Mouse (Mus musculus): ENCODE data around the gene Pde5a.
A peak's percentile ranks its signal among the peaks of the same experiment; 100 is the strongest.

The Pde5a gene

GRCm38 (mm10) chr3:122728852-122729600 lies at the start of gene Pde5a:
Gene Pde5a, plus strand, starts transcription at chr3:122728947.
- DNase-seq: peak; percentile 19

DNA sequence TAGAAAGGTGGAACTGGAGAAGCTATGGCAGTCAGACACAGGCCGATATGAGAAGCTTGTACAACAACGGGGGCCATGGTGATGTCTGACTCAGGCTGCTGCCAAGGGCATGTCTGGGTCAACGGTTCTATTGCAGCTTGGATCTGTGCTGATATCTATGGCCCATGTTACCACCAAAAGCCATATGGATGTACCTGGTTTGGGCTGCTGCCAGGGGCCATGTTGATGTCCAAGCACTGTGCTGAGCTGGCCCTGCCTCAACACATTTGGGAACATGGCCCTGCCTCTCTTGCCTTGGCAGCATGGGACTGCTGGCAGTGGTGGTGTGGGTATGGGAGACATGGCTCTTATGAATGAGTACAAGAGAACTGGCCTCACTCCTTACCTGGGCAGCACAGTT lies 47.9 kb upstream of the Pde5a start:
- no peak for DNase-seq

DNA sequence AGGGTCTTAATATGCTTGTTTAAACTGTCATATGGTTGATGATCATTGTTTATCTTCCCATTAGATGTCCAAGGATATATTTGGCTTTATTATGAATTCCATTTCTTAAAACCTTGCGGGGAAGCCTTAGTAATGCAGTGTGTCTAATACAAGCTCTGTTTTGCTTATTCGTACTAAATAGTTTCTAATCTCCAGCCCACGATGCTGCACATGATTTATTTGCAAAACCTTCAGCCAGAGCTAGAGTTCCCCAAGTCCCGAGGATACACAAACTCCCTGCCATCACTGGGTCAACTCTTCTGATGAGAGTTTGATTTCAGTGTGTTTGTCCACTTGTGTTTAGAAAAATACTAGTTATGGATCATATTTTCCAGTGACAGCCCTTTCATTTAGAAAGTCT lies 46.4 kb upstream of the Pde5a start:
- no peak for DNase-seq

- no peak for DNase-seq
These were observed 43.9 kb upstream of the Pde5a start for GRCm38 (mm10) chr3:122684832-122685231.

- DNase-seq: no peak
These were observed 35.7 kb upstream of the Pde5a start for GRCm38 (mm10) chr3:122693039-122693438.

- no peak for DNase-seq
These were observed 32.9 kb upstream of the Pde5a start for GRCm38 (mm10) chr3:122695870-122696269.

- DNase-seq: no peak
These were observed 32.1 kb upstream of the Pde5a start for GRCm38 (mm10) chr3:122696672-122697071.

GRCm38 (mm10) chr3:122704209-122704608 lies 24.5 kb upstream of the Pde5a start:
- DNase-seq: no peak

DNA sequence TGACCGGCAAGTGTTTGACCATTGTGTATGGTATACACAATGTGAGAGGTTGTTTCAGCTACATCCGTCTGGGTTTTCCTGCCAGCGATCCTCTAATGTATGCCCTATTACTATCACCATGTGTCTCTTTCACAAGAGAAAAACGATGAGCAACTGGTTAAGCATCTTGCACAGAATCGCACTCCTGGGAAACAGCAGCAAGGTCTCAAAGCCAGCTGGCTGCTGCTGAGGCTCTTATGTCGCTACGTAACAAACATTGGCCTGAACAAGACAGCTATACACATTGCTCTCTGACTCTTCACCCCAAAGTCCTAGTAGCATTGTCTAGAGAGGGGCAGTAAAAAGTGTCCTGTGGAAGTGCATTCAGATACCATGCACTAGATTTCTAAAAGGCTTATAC lies 23.5 kb upstream of the Pde5a start:
- DNase-seq: no peak

DNA sequence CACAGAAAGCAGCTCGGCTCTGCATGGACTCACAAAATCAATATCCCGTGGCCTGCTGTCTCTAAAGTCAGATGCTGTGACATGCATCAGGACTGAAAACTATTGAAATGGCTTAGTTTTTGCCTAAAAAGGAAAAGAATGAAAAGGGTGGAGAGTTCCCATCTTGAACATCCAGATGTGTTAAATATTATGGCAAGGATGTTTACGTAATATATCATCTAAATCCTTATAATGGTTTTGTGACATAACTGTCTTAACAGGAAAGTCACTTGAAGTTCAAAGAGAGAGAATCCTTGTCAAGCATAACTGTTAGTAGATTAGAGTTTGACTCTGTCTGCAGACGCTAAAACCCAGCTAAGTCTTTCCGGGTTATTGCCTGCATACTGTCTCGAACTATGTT lies 20.3 kb upstream of the Pde5a start:
- DNase-seq: no peak

DNA sequence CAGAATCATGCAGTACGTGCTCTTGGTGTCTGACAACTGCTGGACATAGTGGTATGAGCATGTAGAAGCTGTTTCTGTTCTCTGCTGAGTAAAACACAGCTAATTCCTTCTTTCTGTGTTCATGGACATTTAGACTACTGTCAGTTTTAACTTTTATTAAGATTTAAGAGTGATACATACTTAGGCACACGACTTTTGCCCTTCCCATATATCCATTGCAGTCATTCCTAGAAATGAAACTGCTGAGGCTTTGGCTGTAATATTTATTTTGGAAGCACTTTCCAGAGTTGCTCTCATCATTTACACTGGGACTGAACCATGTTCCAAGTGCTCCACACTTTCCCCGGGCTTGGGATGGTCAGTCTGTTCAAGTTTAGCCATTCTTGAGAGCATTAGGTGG lies 18.6 kb upstream of the Pde5a start:
- DNase-seq: no peak

- no peak for DNase-seq
These were observed 10.1 kb upstream of the Pde5a start for GRCm38 (mm10) chr3:122718631-122719030.

DNA sequence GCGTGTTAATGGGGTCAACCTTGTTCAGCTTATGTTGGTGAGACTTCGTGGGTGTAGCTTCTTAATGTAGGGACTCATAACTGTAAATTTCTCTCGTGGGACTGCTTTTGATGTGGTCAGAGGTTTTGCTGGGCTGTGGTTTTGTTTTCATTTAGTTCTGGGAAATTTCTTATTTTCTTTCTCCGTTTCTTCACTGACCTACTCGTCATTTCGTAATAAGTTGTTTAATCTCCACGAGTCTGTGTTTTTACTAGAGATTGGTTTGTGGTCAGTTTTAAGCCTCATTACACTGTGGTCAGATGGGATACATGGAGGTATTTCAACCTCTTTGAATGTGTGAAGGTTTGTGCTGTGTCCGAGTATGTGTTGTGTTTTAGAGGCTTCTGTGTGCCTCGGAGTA lies 7.2 kb upstream of the Pde5a start:
- no peak for DNase-seq

DNA sequence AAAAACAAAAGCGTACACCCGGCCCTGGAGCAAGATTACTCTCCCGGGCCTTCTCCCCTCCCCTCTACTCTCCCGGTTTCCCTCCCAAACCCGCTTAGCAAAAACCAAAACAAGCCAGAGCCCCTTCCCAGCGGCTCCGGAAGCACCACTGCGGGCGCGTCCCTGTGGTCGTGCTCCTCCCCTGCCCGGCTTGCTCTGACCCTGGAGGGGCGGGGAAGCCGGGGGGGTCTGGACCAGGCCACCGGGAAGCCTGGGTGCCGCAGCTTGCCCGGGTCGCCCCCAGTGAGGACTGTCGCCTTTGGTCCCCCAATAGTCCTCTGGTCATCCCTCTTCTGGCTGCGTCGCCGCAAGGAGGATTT lies 833 bp downstream of the Pde5a start:
- DNase-seq: no peak

DNA sequence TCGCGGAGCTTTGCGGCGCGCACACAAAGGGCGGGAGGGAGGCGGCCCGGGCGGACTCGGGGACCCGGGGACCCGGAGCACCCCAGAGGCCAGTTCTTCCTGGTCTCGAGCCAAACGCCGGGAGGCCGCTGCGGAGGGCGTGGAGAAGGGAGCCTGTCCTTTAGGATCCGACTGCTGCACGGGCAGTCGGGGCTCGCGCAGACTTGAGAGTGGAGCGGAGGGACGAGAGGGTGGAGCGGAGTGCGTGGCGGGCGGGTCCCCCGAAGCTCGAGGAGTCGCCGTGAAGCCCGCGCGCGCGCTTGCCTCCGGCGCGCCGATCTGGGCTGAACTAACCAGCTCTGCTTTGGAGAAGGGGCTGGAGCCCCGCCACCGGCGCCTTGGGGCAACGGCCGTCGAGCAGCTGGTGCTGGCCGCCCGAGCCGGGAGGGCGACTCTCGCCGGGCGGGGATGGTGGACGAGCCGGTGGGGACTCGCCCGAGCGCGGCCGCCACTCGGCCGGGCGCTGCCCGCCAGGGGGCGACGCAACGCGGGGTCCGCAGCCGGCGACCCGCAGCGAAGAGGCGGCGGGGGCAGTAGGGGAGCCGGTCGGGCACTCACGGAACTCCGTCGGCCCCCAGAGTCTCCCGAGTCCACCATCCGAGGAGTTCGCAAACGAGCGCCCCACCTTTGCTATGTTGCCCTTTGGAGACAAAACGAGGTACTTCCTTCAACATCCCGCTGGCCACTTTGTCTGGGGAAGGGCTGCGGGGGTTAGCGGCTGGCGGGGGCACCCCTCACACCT lies 1.4 kb downstream of the Pde5a start:
- no peak for DNase-seq

- DNase-seq: no peak
These were observed 2.0 kb downstream of the Pde5a start for GRCm38 (mm10) chr3:122730741-122731235.

GRCm38 (mm10) chr3:122733806-122734205 lies 5.1 kb downstream of the Pde5a start:
- no peak for DNase-seq

- DNase-seq: no peak
These were observed 5.6 kb downstream of the Pde5a start for GRCm38 (mm10) chr3:122734329-122734728.

GRCm38 (mm10) chr3:122739460-122739859 lies 10.7 kb downstream of the Pde5a start:
- no peak for DNase-seq

GRCm38 (mm10) chr3:122744265-122744664 lies 15.5 kb downstream of the Pde5a start:
- no peak for DNase-seq

DNA sequence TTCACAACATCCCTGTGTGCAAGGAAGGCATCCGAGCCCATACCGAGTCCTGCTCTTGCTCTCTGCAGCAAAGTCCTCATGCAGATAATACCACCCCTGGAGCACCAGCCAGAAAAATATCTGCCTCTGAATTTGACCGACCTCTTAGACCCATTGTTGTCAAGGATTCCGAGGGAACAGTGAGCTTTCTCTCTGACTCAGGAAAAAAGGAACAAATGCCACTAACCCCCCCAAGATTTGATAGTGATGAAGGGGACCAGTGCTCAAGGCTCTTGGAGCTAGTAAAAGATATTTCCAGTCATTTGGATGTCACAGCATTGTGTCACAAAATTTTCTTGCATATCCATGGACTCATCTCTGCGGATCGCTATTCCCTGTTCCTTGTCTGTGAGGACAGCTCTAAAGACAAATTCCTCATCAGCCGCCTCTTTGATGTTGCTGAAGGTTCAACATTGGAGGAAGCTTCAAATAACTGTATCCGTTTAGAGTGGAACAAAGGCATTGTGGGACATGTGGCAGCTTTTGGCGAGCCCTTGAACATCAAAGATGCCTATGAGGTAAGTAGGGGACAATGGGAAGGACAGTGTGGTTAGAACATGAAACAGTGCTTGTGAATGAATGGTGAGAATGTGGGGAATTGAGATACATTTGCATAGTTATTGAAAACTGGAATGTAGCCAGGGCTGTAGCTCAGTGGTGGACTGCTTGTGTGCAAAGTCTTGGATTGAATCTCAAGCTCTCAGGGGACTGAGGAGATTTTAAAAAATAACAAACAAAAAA lies 19.4 kb downstream of the Pde5a start:
- no peak for DNase-seq

GRCm38 (mm10) chr3:122763240-122763761 lies 34.6 kb downstream of the Pde5a start:
- DNase-seq: no peak

GRCm38 (mm10) chr3:122763768-122764167 lies 35.0 kb downstream of the Pde5a start:
- no peak for DNase-seq

Data from cerebellum, adult 9-10 months (tissue).